Mouse (Mus musculus) brown adipose tissue, adult 24 weeks (tissue): ENCODE results near the gene Zfp513. TPM values are rescaled to one million over a fixed set of nuclear protein-coding genes. Genes with fewer than 3 reads are reported as not detected.

ENCODE experiments used
- H3K27ac ChIP-seq: fragments of 200-500 bp; replicated peaks from 2 replicates; pipeline ENCODE4 v1.5.1; 2012; ENCODE audit warnings: low read depth, mild to moderate bottlenecking, low read length
- H3K4me1 ChIP-seq: fragments of 200-500 bp; 2 replicates; pipeline ENCODE4 v1.6.1; 2012; ENCODE audit warnings: low read length, mixed read lengths; ENCODE audit not compliant: control insufficient read depth, insufficient read depth, insufficient read length
- H3K4me3 ChIP-seq: fragments of 200-500 bp; 2 replicates; pipeline ENCODE4 v1.5.1; 2012; ENCODE audit warnings: low read depth, mild to moderate bottlenecking, low read length, moderate library complexity; ENCODE audit not compliant: insufficient read depth
- polyA plus RNA-seq: library from polyadenylated mRNA; stranded (reverse); fragments of >200 nt; gene quantifications from 2 replicates; pipeline ENCODE4 v1.2.4, GENCODE M21; 2012; ENCODE audit not compliant: missing spikeins, insufficient read depth, insufficient read length

Zfp513 gene
- polyA plus RNA-seq, 1 experiment = 10.0 TPM

DNA sequence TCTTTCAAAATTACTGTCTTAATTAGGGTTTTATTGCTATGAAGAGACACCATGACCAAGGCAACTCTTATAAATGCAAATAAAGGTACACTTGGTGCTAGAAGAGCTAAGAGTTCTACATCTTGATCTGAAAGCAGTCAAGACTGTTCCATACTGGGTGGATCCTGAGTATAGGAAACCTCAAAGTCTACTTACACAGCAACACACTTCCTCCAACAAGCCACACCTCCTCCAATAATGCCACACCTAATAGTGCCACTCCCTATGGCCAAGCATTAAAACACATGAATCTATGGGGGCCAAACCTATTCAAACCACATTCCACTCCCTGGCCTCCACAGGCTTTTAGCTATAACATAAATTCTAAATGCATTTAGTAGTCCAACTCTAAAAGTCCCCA, 39.6 kb downstream of the Zfp513 start:
- H3K4me3 ChIP-seq = no peak overlapping the region
- no peaks in the 10 kb centered on the region for H3K4me1 ChIP-seq
- H3K27ac ChIP-seq = no peak overlapping the region

DNA sequence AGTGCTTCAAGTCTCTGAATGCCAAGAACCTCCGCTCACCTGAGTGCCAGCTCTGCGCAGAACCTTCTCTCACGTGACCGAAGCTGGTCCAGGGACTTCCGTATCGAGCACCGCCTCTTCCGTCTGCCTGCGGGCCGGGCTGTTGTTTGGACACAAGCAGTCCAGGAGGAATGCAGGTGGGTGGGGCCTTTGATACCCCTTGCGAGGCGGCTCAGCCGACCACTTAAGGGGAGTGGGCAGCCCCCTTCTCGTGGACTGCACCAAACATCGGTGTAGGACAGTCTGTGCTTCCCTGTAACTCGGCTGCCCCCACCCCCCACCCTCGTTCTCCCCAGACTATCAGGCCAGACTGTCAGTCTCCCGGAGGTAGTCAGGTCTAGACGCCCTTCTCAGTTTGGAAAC, 48.0 kb downstream of the Zfp513 start, which contains the start of gene Mpv17:
Gene Mpv17 (minus strand): TSS at position 100 of the 402 bp plus-strand sequence.
- Histone ChIP-seq H3K4me1 (peaks cover 3% of the 10 kb centered on the region; the same call in 1 of the 2 replicates), H3K27ac (peak within 1 kb of the TSS; percentile 56; the same call in 1 of the 2 replicates), H3K4me3 (peak within 1 kb of the TSS; percentile 92)

DNA sequence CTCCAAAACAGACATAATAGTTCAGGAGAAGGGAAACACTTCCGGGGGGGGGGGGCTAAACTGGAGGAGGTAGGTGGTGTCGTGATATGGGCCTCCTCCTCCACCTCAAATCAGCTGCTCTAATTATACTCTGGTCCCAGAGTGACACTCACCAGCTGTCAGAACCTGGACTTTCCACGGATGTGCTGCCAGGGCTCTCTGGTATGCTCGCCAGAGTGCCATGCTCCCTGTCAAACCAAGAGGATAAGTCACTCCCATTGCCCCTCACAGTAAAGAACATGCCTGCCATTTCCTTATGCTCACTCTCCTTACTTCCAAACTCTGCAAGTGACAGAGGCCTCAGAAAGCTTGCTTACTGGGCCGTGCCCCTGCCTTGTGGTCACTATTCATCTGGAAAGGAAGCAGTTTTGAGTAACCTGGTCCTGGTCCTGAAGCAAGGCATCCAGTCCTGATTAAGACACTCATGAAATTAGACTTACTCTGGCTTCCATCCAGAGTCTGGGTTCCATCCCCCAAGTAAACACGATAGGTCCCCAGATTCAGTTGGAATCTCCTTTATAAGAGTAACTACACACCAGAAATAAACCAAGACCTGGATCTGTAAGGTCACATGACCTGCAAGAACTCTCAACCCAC, 48.5 kb downstream of the Zfp513 start:
- Histone ChIP-seq H3K27ac (no peak overlapping the region; the same call in 1 of the 2 replicates), H3K4me1 (peaks cover 3% of the 10 kb centered on the region; the same call in 1 of the 2 replicates), H3K4me3 (peak overlapping the region; percentile 92)

DNA sequence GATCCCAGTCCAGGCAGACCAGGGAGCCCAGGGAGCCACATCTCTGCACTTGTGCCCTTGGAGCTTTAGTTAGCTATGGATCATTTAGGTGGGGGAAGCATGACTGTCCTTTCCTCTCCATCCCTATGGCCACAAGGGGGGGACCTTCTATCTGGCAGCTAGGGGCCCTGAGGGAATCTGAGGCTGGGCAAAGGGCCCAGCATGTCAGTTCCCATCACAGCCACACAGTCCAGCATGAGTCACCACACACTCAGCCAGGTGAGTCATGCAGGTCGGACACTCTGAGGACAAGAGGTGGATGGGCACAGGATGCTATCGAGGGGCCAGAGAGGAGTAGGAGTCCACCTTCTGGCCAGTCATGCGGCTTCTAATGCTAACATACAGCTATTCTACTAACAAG, 50.4 kb downstream of the Zfp513 start:
- peaks cover 3% of the 10 kb centered on the region; the same call in 1 of the 2 replicates for H3K4me1 ChIP-seq
- no peak overlapping the region for H3K27ac ChIP-seq
- H3K4me3 ChIP-seq = no peak overlapping the region

DNA sequence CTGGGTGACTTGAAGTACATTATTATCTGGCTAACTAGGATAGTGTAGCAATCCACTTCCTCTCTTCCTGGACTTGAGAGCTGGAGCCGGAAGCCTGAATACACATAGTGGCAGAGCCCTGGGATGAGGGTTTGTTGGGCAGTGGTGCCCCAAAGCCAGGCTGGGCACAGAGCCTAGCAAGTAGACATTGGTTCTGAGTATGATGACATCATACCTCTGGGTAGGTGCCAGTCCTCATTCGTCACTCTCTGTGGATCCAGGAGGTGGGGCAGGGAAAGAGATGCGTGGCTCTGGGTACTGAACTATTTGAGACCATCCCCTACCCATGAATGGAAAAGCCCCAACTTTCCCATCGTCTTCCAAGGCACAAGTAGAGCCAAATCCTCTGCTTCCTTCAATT, 52.3 kb downstream of the Zfp513 start:
- no peak overlapping the region for H3K27ac ChIP-seq
- peaks cover 3% of the 10 kb centered on the region; the same call in 1 of the 2 replicates for H3K4me1 ChIP-seq

More for the DNA sequence above, 52.3 kb downstream of the Zfp513 start:
- H3K4me3 ChIP-seq = no peak overlapping the region

Other genes with a start within 250 kb of the Zfp513 start
- gene Preb, start 241.9 kb downstream of the Zfp513 start, polyA plus RNA-seq = 51.9 and 74.1 TPM in 2 replicates
- not detected in 2 replicates for gene Tcf23, start 233.6 kb downstream of the Zfp513 start, polyA plus RNA-seq
- gene Atraid, start 154.0 kb downstream of the Zfp513 start, polyA plus RNA-seq = 156 and 168 TPM in 2 replicates
- gene Slc5a6, start 153.4 kb downstream of the Zfp513 start, polyA plus RNA-seq = 8.2 and 10.3 TPM in 2 replicates
- 6.8 and 19.9 TPM in 2 replicates for gene Cad, start 147.5 kb downstream of the Zfp513 start, polyA plus RNA-seq
- not detected in 2 replicates for gene Dnajc5g, start 96.0 kb downstream of the Zfp513 start, polyA plus RNA-seq
- gene Slc30a3, start 94.1 kb downstream of the Zfp513 start, polyA plus RNA-seq = not detected in 2 replicates
- 3.2 and 4.2 TPM in 2 replicates for gene Trim54, start 85.6 kb downstream of the Zfp513 start, polyA plus RNA-seq
- not detected in 2 replicates for gene Ucn, start 63.5 kb downstream of the Zfp513 start, polyA plus RNA-seq
- 71.5 and 104 TPM in 2 replicates for gene Mpv17, start 48.1 kb downstream of the Zfp513 start, polyA plus RNA-seq
- gene Gm29609, start 22.4 kb downstream of the Zfp513 start, polyA plus RNA-seq = not detected in 2 replicates
- gene Gtf3c2, start 22.2 kb downstream of the Zfp513 start, polyA plus RNA-seq = 18.3 and 18.4 TPM in 2 replicates
- gene Snx17, start 9.1 kb downstream of the Zfp513 start, polyA plus RNA-seq = 56.4 and 64.8 TPM in 2 replicates
- 33.3 and 43.4 TPM in 2 replicates for gene Eif2b4, start 8.9 kb downstream of the Zfp513 start, polyA plus RNA-seq
- 39.8 and 46.0 TPM in 2 replicates for gene Ppm1g, start 18.4 kb upstream of the Zfp513 start, polyA plus RNA-seq
- gene Nrbp1, start 38.6 kb upstream of the Zfp513 start, polyA plus RNA-seq = 31.0 and 33.7 TPM in 2 replicates
- not detected in 2 replicates for gene Gm9970, start 38.9 kb upstream of the Zfp513 start, polyA plus RNA-seq
- 2.0 TPM in 1 of 2 replicates, not detected in the other for gene Krtcap3, start 49.4 kb upstream of the Zfp513 start, polyA plus RNA-seq
- 28.9 and 34.5 TPM in 2 replicates for gene Ift172, start 88.8 kb upstream of the Zfp513 start, polyA plus RNA-seq
- gene Fndc4, start 93.8 kb upstream of the Zfp513 start, polyA plus RNA-seq = 3.6 and 3.7 TPM in 2 replicates
- gene Gckr, start 95.1 kb upstream of the Zfp513 start, polyA plus RNA-seq = 0.99 TPM in 1 of 2 replicates, not detected in the other